Mouse (Mus musculus) CH12.LX (cell line): ENCODE results near the gene Rhbdl1.

Experiments
- CTCF ChIP-seq, 2 experiments: IDR thresholded peaks in 1 of 2; conservative IDR thresholded peaks in 1 of 2; 2 replicates each; pipeline ENCODE4 v1.5.1; 2011 to 2012; ENCODE audit warnings: low read depth in 2 of 2, low read length in 2 of 2, improper control_type of control experiment in 1 of 2, inconsistent platforms in 1 of 2, mild to moderate bottlenecking in 1 of 2, moderate library complexity in 1 of 2
- EP300 ChIP-seq: IDR thresholded peaks from 2 replicates; pipeline ENCODE4 v1.6.1; 2011; ENCODE audit warnings: low read length, improper control_type of control experiment
- MAX ChIP-seq: IDR thresholded peaks from 2 replicates; pipeline ENCODE4 v1.6.1; 2011; ENCODE audit warnings: low read length, improper control_type of control experiment
- POLR2A ChIP-seq: IDR thresholded peaks from 2 replicates; pipeline ENCODE4 v1.6.1; 2011; ENCODE audit warnings: low read depth, mild to moderate bottlenecking, improper control_type of control experiment, low read length
- ZKSCAN1 ChIP-seq: IDR thresholded peaks from 2 replicates; pipeline ENCODE4 v1.6.1; 2012; ENCODE audit warnings: low read depth, inconsistent platforms, low read length, improper control_type of control experiment, borderline replicate concordance

- no peak for TF ChIP-seq MAX
- no peak for TF ChIP-seq ZKSCAN1
- no peak for TF ChIP-seq POLR2A
- no peak for TF ChIP-seq EP300
- no peak for TF ChIP-seq CTCF (conservative IDR thresholded peaks at IDR 0.05 in 1 of 2, IDR thresholded peaks at IDR 0.05 in 1 of 2; ENCODE audit: low read depth in 2 of 2, low read length in 2 of 2)
Observed at GRCm38 (mm10) chr17:25840519-25840918, 3.4 kb upstream of the Rhbdl1 start.
